Mouse (Mus musculus) cortical plate, adult 2 months (tissue): ENCODE data around the gene Nwd1.

ENCODE experiments used
- CTCF ChIP-seq: fragments of 200-500 bp; IDR thresholded peaks from 2 replicates; pipeline ENCODE4 v1.5.1; 2011; ENCODE audit warnings: mild to moderate bottlenecking, control low read depth, low read length; ENCODE audit not compliant: insufficient read depth; ENCODE audit errors: extremely low read depth
- POLR2A ChIP-seq: fragments of 200-500 bp; IDR thresholded peaks from 2 replicates; pipeline ENCODE4 v1.6.1; 2011; ENCODE audit warnings: mild to moderate bottlenecking, low read length, control low read depth; ENCODE audit not compliant: insufficient read depth; ENCODE audit errors: extremely low read depth

DNA sequence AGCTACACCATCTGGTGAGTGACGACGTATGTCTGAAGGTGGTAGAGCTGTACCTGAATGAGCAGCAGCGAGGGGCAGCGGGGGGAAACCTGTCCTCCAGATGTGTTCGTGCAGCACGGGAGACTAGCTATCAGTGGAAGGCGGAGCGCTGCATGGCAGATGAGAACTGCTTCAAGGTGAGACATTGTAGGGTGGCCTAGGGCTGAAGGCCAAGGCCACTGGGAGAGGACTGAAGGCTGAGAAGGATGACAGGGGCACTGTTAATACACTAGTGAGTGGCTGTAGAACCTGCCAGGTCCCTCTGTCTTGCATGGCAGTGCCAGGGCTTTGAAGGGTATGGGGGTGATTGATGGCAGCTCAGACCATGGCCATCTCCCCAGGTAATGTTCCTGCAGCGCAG lies 106.7 kb downstream of the Nwd1 start:
- TF ChIP-seq CTCF = no peak
- TF ChIP-seq POLR2A = no peak
